Mouse (Mus musculus): ENCODE data around the gene Sytl5.

- no peak for TF ChIP-seq GATA1 (IDR thresholded peaks at IDR 0.05; ENCODE audit: borderline replicate concordance, low read length)
- TF ChIP-seq FLI1 (IDR thresholded peaks at IDR 0.05; ENCODE audit: low read length) = no peak
These were observed 124.8 kb downstream of the Sytl5 start for GRCm38 (mm10) chrX:10010202-10010601.

All from megakaryocyte, embryonic 14.5 days (primary cell).